Comparison of ENCODE assay signal across 8 mouse cellular contexts in the genomic region with DNA sequence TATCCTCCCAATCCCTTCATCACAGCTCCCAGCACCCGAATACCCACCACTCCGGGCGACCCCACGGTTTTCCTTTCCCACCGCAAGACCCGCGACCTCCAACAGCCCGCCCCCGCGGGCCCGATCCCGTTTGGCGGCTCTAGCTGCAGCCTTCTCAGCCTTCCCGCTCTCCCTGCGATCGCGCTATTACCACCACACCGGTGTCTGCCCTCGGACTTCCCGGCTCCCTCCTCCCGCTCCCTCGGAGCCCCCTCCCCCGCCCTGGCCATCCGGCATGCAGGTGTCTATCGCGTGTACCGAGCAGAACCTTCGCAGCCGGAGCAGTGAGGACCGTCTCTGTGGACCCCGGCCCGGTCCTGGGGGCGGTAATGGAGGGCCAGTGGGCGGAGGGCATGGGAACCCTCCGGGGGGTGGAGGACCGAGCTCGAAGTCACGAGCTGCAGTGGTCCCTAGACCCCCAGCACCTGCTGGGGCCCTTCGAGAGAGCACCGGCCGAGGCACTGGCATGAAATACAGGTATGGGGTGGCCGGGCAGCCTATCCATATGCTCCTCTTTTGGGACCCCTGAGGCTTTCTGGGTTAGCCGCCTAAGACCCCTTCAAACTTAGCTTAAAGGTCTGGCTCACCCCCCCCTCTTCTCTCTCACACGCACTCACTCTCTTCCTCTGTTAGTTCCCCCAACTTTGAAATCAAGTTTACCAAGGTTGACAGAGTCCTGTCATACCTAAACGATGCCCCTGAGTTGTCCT. TPM values are rescaled to one million over a fixed set of nuclear protein-coding genes. Genes with fewer than 3 reads are reported as not detected.
DNase-seq lines count a peak whose midpoint lies in the region; ATAC-seq and TF ChIP-seq lines count a peak whose summit lies in the region.

No protein-coding gene starts in this region.

- no peak for TF ChIP-seq EP300 in MEL (IDR thresholded peaks at IDR 0.05; ENCODE audit: low read depth in 1 of 2, low read length in 2 of 2)

- H3K4me3 ChIP-seq in heart, embryonic 13.5 days: peak overlapping the region; percentile 64
- peak overlapping the region; percentile 67 to 82 for H3K4me3 ChIP-seq in MEL (ENCODE audit: control insufficient read depth in 1 of 2, insufficient read depth in 1 of 2, low read depth in 2 of 2, low read length in 2 of 2)
- peak overlapping the region; percentile 32 for H3K4me3 ChIP-seq in embryonic fibroblast, embryonic 13.5 days (ENCODE audit: insufficient read depth, low read length)
- peak overlapping the region; percentile 55 for H3K4me3 ChIP-seq in neural tube, embryonic 13.5 days

- WGBS in heart, embryonic 13.5 days: 1% methylated on average over 45 of the region's 45 CpGs
- WGBS in neural tube, embryonic 13.5 days: 2% methylated on average over 45 of the region's 45 CpGs

- H3K9ac ChIP-seq in heart, embryonic 13.5 days: peak overlapping the region; percentile 83
- peak overlapping the region; percentile 70 for H3K9ac ChIP-seq in MEL (ENCODE audit: control insufficient read depth, low read depth, low read length, poor library complexity, severe bottlenecking)
- peak overlapping the region; percentile 86 for H3K9ac ChIP-seq in neural tube, embryonic 13.5 days

- H3K9me3 ChIP-seq in heart, embryonic 13.5 days: no peaks in the 10 kb centered on the region
- no peaks in the 10 kb centered on the region for H3K9me3 ChIP-seq in MEL (replicated peaks; ENCODE audit: insufficient read depth, low read length)
- H3K9me3 ChIP-seq in neural tube, embryonic 13.5 days: no peaks in the 10 kb centered on the region

- intact Hi-C loops in heart, postnatal 36 days (cut with DNase I): loop anchor here (2.0 kb wide), 1 partner anchor 42 kb away; a partner anchor contains a TSS

- H3K79me2 ChIP-seq in MEL (ENCODE audit: control insufficient read depth, insufficient read depth, low read length, poor library complexity): peaks cover 16% of the 10 kb centered on the region

- H3K36me3 ChIP-seq in heart, embryonic 13.5 days: no peaks in the 10 kb centered on the region
- peaks cover 0 to 33% of the 10 kb centered on the region in 2 experiments; a peak in 2 of 4 replicates for H3K36me3 ChIP-seq in MEL (ENCODE audit: control insufficient read depth in 1 of 2, insufficient read depth in 2 of 2, low read length in 2 of 2)
- no peaks in the 10 kb centered on the region for H3K36me3 ChIP-seq in neural tube, embryonic 13.5 days

- no peak for TF ChIP-seq POLR2A in MEL (IDR thresholded peaks at IDR 0.05; ENCODE audit: control insufficient read depth in 1 of 2, insufficient read depth in 1 of 2, low read depth in 1 of 2, low read length in 2 of 2, poor library complexity in 1 of 2)
- no peak for TF ChIP-seq POLR2A in embryonic fibroblast, embryonic 13.5 days (IDR thresholded peaks at IDR 0.05; ENCODE audit: low read depth, low read length)

- no peak for DNase-seq in heart, postnatal 36 days
- peak; percentile 24 for DNase-seq in MEL (ENCODE audit: low read depth, low spot score)
- peak; percentile 49 to 68 for DNase-seq in kidney, postnatal 4 days
- DNase-seq in ovary, adult 18-20 months (ENCODE audit: low spot score): no peak
- no peak for DNase-seq in natural killer cell, adult 2 months (ENCODE audit: low spot score in 2 of 2)

- no peak; the same call in 1 of the 2 replicates for ATAC-seq in heart, embryonic 13.5 days (ENCODE audit: extremely low read depth, insufficient number of reproducible peaks, low FRiP score, low TSS enrichment)
- ATAC-seq in neural tube, embryonic 13.5 days (ENCODE audit: low read depth): peak; percentile 4

- H3K27ac ChIP-seq in heart, embryonic 13.5 days (replicated peaks): no peak overlapping the region
- peak overlapping the region; percentile 42 for H3K27ac ChIP-seq in MEL (ENCODE audit: control insufficient read depth, low read depth, low read length)
- peak overlapping the region; percentile 30; the same call in 1 of the 2 replicates for H3K27ac ChIP-seq in embryonic fibroblast, embryonic 13.5 days (ENCODE audit: insufficient read depth, low read length)
- peak overlapping the region; percentile 56; the same call in 1 of the 2 replicates for H3K27ac ChIP-seq in neural tube, embryonic 13.5 days (replicated peaks)

- no peak for TF ChIP-seq RAD21 in MEL (IDR thresholded peaks at IDR 0.05; ENCODE audit: low read depth, low read length)

- TF ChIP-seq CTCF in MEL (IDR thresholded peaks at IDR 0.05 in 2 of 3, conservative IDR thresholded peaks at IDR 0.05 in 1 of 3; ENCODE audit: control insufficient read depth in 1 of 3, insufficient read depth in 1 of 3, low read depth in 2 of 3, low read length in 3 of 3, poor library complexity in 1 of 3, severe bottlenecking in 1 of 3): no peak
- TF ChIP-seq CTCF in embryonic fibroblast, embryonic 13.5 days (IDR thresholded peaks at IDR 0.05; ENCODE audit: borderline replicate concordance, insufficient read depth, low read length): no peak

- H3K27me3 ChIP-seq in heart, embryonic 13.5 days (replicated peaks): peaks cover 37% of the 10 kb centered on the region
- H3K27me3 ChIP-seq in MEL (ENCODE audit: control insufficient read depth in 1 of 2, insufficient read depth in 2 of 2, low read length in 2 of 2): no peaks in the 10 kb centered on the region
- H3K27me3 ChIP-seq in neural tube, embryonic 13.5 days: peaks cover 34% of the 10 kb centered on the region

- peaks cover 54% of the 10 kb centered on the region for H3K4me1 ChIP-seq in heart, embryonic 13.5 days
- peaks cover 16 to 42% of the 10 kb centered on the region in 2 experiments for H3K4me1 ChIP-seq in MEL (ENCODE audit: control insufficient read depth in 1 of 2, insufficient read depth in 2 of 2, low read length in 2 of 2)
- peaks cover 11% of the 10 kb centered on the region; the same call in 1 of the 2 replicates for H3K4me1 ChIP-seq in embryonic fibroblast, embryonic 13.5 days (ENCODE audit: control insufficient read depth, insufficient read depth, low read length)
- peaks cover 57% of the 10 kb centered on the region for H3K4me1 ChIP-seq in neural tube, embryonic 13.5 days (replicated peaks)

- H3K4me2 ChIP-seq in heart, embryonic 13.5 days: peak overlapping the region; percentile 96
- H3K4me2 ChIP-seq in neural tube, embryonic 13.5 days: peak overlapping the region; percentile 93

TF ChIP-seq in MEL, 35 proteins besides CTCF, POLR2A, EP300 and RAD21:
- TF ChIP-seq USF2 (IDR thresholded peaks at IDR 0.05; ENCODE audit: borderline replicate concordance in 1 of 2, insufficient read depth in 1 of 2, low read depth in 1 of 2, low read length in 2 of 2): no peak

RNA-seq across cellular contexts. Expression of a gene that starts 0.5 kb away (rescaled TPM):
- polyA plus RNA-seq in heart, embryonic 13.5 days (2015; fragmentation: Nextera tagmentation; extraction: Ambion mirVana): 0.48 and 0.85 TPM in 2 replicates
- under 1 TPM in 1 of 2 experiments, not detected in 1; 0.28 TPM for total RNA-seq in heart, postnatal 36 days (2021)
- 3.0 and 3.8 TPM in 2 replicates for total RNA-seq in MEL (2012; rRNA removed)
- 1 to 10 TPM in 1 of 2 experiments, not detected in 1; 6.2 TPM for polyA plus RNA-seq in MEL (2012; ENCODE audit: insufficient read depth in 1 of 2, insufficient read length in 2 of 2, low read depth in 1 of 2, low replicate concordance in 2 of 2, missing spikeins in 1 of 2)
- 2.1 and 2.9 TPM in 2 replicates for polyA plus RNA-seq in embryonic fibroblast, embryonic 13.5 days (2011; ENCODE audit: insufficient read length, low read depth, missing spikeins)
- polyA plus RNA-seq in neural tube, embryonic 13.5 days (2015; fragmentation: Nextera tagmentation; extraction: Ambion mirVana): 5.5 and 5.7 TPM in 2 replicates

RNA-seq across cellular contexts. Expression of a gene that starts 2.8 kb away (rescaled TPM):
- polyA plus RNA-seq in heart, embryonic 13.5 days (2015; fragmentation: Nextera tagmentation; extraction: Ambion mirVana): 173 and 201 TPM in 2 replicates
- total RNA-seq in heart, postnatal 36 days (2021): 10 to 100 TPM; 54.3 to 60.1 TPM
- total RNA-seq in MEL (2012; rRNA removed): 57.6 and 58.6 TPM in 2 replicates
- polyA plus RNA-seq in MEL (2012; ENCODE audit: insufficient read depth in 1 of 2, insufficient read length in 2 of 2, low read depth in 1 of 2, low replicate concordance in 2 of 2, missing spikeins in 1 of 2): 10 to 100 TPM in 1 of 2 experiments, not detected in 1; 89.8 TPM
- 92.9 and 121 TPM in 2 replicates for polyA plus RNA-seq in embryonic fibroblast, embryonic 13.5 days (2011; ENCODE audit: insufficient read length, low read depth, missing spikeins)
- polyA plus RNA-seq in neural tube, embryonic 13.5 days (2015; fragmentation: Nextera tagmentation; extraction: Ambion mirVana): 225 and 229 TPM in 2 replicates

RNA-seq across cellular contexts. Expression of a gene that starts 3.0 kb away (rescaled TPM):
- polyA plus RNA-seq in heart, embryonic 13.5 days (2015; fragmentation: Nextera tagmentation; extraction: Ambion mirVana): 13.7 and 15.3 TPM in 2 replicates
- total RNA-seq in heart, postnatal 36 days (2021): 1 to 10 TPM; 2.8 to 3.1 TPM
- total RNA-seq in MEL (2012; rRNA removed): 16.5 and 17.8 TPM in 2 replicates
- 10 to 100 TPM in 1 of 2 experiments, not detected in 1; 38.3 TPM for polyA plus RNA-seq in MEL (2012; ENCODE audit: insufficient read depth in 1 of 2, insufficient read length in 2 of 2, low read depth in 1 of 2, low replicate concordance in 2 of 2, missing spikeins in 1 of 2)
- 13.5 and 17.6 TPM in 2 replicates for polyA plus RNA-seq in embryonic fibroblast, embryonic 13.5 days (2011; ENCODE audit: insufficient read length, low read depth, missing spikeins)
- polyA plus RNA-seq in neural tube, embryonic 13.5 days (2015; fragmentation: Nextera tagmentation; extraction: Ambion mirVana): 20.9 and 21.0 TPM in 2 replicates

RNA-seq across cellular contexts. Expression of a gene that starts 13.7 kb away (rescaled TPM):
- 6.2 and 8.3 TPM in 2 replicates for polyA plus RNA-seq in heart, embryonic 13.5 days (2015; fragmentation: Nextera tagmentation; extraction: Ambion mirVana)
- under 1 TPM; 0.27 to 0.89 TPM for total RNA-seq in heart, postnatal 36 days (2021)
- total RNA-seq in MEL (2012; rRNA removed): 6.4 and 11.5 TPM in 2 replicates
- polyA plus RNA-seq in MEL (2012; ENCODE audit: insufficient read depth in 1 of 2, insufficient read length in 2 of 2, low read depth in 1 of 2, low replicate concordance in 2 of 2, missing spikeins in 1 of 2): 10 to 100 TPM in 1 of 2 experiments, not detected in 1; 12.4 TPM
- 1.7 and 4.4 TPM in 2 replicates for polyA plus RNA-seq in embryonic fibroblast, embryonic 13.5 days (2011; ENCODE audit: insufficient read length, low read depth, missing spikeins)
- polyA plus RNA-seq in neural tube, embryonic 13.5 days (2015; fragmentation: Nextera tagmentation; extraction: Ambion mirVana): 131 and 136 TPM in 2 replicates

RNA-seq across cellular contexts. Expression of a gene that starts 42.6 kb away (rescaled TPM):
- 18.0 and 18.8 TPM in 2 replicates for polyA plus RNA-seq in heart, embryonic 13.5 days (2015; fragmentation: Nextera tagmentation; extraction: Ambion mirVana)
- total RNA-seq in heart, postnatal 36 days (2021): 10 to 100 TPM; 21.8 to 22.8 TPM
- total RNA-seq in MEL (2012; rRNA removed): 37.3 and 65.8 TPM in 2 replicates
- 10 to 100 TPM in 1 of 2 experiments, not detected in 1; 84.9 TPM for polyA plus RNA-seq in MEL (2012; ENCODE audit: insufficient read depth in 1 of 2, insufficient read length in 2 of 2, low read depth in 1 of 2, low replicate concordance in 2 of 2, missing spikeins in 1 of 2)
- polyA plus RNA-seq in embryonic fibroblast, embryonic 13.5 days (2011; ENCODE audit: insufficient read length, low read depth, missing spikeins): 175 and 199 TPM in 2 replicates
- 82.3 and 84.6 TPM in 2 replicates for polyA plus RNA-seq in neural tube, embryonic 13.5 days (2015; fragmentation: Nextera tagmentation; extraction: Ambion mirVana)

Comparison
In these comparisons a context has a peak if more than half of its experiments do, and no peak if none do; other contexts are left out.
1. DNase-seq: peak in MEL (single experiment) and kidney, postnatal 4 days (2 of 2); none in heart, postnatal 36 days (0 of 2), ovary, adult 18-20 months (single experiment) and natural killer cell, adult 2 months (0 of 2).
2. Peak in every context shown above with its lines, with median percentiles within 50 percentile points of each other: H3K4me3 ChIP-seq and H3K9ac ChIP-seq.